Mouse (Mus musculus): ENCODE results near the gene B3galt2. TPM values are rescaled to one million over a fixed set of nuclear protein-coding genes. Genes with fewer than 3 reads are reported as not detected.

B3galt2 gene
- polyA plus RNA-seq (2012; fragmentation: generic; extraction: Trizol) = 0.04 TPM
- long read RNA-seq, experiment 1, full-length matches to known transcripts = 1 of 1 reads
- long read RNA-seq, experiment 1, partial matches to known transcripts = 0 of 1 reads
- long read RNA-seq, experiment 1, other reads (novel, unspliced or antisense) = 0 of 1 reads
- long read RNA-seq, experiment 2 = 0 reads

GRCm38 (mm10) chr1:143640650-143641407 lies at the start of gene B3galt2:
TSS of gene B3galt2 (plus strand) at chr1:143640664.
- peaks cover 7% of the 10 kb centered on the region for H3K36me3 ChIP-seq (ENCODE audit: control insufficient read depth, insufficient read depth)

GRCm38 (mm10) chr1:143596864-143597263 lies 43.6 kb upstream of the B3galt2 start:
- H3K36me3 ChIP-seq (ENCODE audit: control insufficient read depth, insufficient read depth) = no peaks in the 10 kb centered on the region

More at GRCm38 (mm10) chr1:143640650-143641407, at the start of gene B3galt2:
- Histone ChIP-seq H3K79me3 (ENCODE audit: low read depth) (peaks cover 5% of the 10 kb centered on the region), H3K79me2 (ENCODE audit: control insufficient read depth, insufficient read depth) (peaks cover 13% of the 10 kb centered on the region), H3ac (ENCODE audit: control insufficient read depth, insufficient read length, low read depth) (no peak within 1 kb of the TSS), H3K27me3 (ENCODE audit: control insufficient read depth, insufficient read depth, insufficient read length) (no peaks in the 10 kb centered on the region), H3K4me3 (ENCODE audit: insufficient read depth, poor library complexity, severe bottlenecking) (no peak within 1 kb of the TSS)
- TF ChIP-seq CEBPB (IDR thresholded peaks at IDR 0.05; ENCODE audit: low read depth) (no peak), MYOG (IDR thresholded peaks at IDR 0.05; ENCODE audit: control insufficient read depth, extremely low read depth, insufficient read length) (no peak)

GRCm38 (mm10) chr1:143608911-143609310 lies 31.6 kb upstream of the B3galt2 start:
- Histone ChIP-seq H3K79me3 (ENCODE audit: low read depth) (no peaks in the 10 kb centered on the region), H3K79me2 (ENCODE audit: control insufficient read depth, insufficient read depth) (no peaks in the 10 kb centered on the region), H3K27me3 (ENCODE audit: control insufficient read depth, insufficient read depth, insufficient read length) (no peaks in the 10 kb centered on the region), H3K36me3 (ENCODE audit: control insufficient read depth, insufficient read depth) (peaks cover 44% of the 10 kb centered on the region), H3K4me3 (ENCODE audit: insufficient read depth, poor library complexity, severe bottlenecking) (no peak overlapping the region), H3ac (ENCODE audit: control insufficient read depth, insufficient read length, low read depth) (no peak overlapping the region)
- TF ChIP-seq CEBPB (IDR thresholded peaks at IDR 0.05; ENCODE audit: low read depth) (no peak), USF1 (IDR thresholded peaks at IDR 0.05; ENCODE audit: low read depth) (no peak), CTCF (IDR thresholded peaks at IDR 0.05; ENCODE audit: control insufficient read depth, insufficient read depth, insufficient read length) (no peak), FOSL1 (IDR thresholded peaks at IDR 0.05; ENCODE audit: insufficient read depth, low read length, poor library complexity, severe bottlenecking) (no peak), MAX (IDR thresholded peaks at IDR 0.05) (no peak), MYOG (IDR thresholded peaks at IDR 0.05; ENCODE audit: control insufficient read depth, extremely low read depth, insufficient read length) (no peak), MYOD1 (IDR thresholded peaks at IDR 0.05; ENCODE audit: control insufficient read depth, insufficient read length, low read depth) (no peak)

More at GRCm38 (mm10) chr1:143596864-143597263, 43.6 kb upstream of the B3galt2 start:
- no peak overlapping the region for H3K4me3 ChIP-seq (ENCODE audit: insufficient read depth, poor library complexity, severe bottlenecking)
- H3K79me3 ChIP-seq (ENCODE audit: low read depth) = no peaks in the 10 kb centered on the region
- H3K79me2 ChIP-seq (ENCODE audit: control insufficient read depth, insufficient read depth) = no peaks in the 10 kb centered on the region
- H3ac ChIP-seq (ENCODE audit: control insufficient read depth, insufficient read length, low read depth) = no peak overlapping the region
- H3K27me3 ChIP-seq (ENCODE audit: control insufficient read depth, insufficient read depth, insufficient read length) = no peaks in the 10 kb centered on the region
- TF ChIP-seq MAX (IDR thresholded peaks at IDR 0.05) = no peak

- no peak overlapping the region for H3ac ChIP-seq (ENCODE audit: control insufficient read depth, insufficient read length, low read depth)
- no peaks in the 10 kb centered on the region for H3K27me3 ChIP-seq (ENCODE audit: control insufficient read depth, insufficient read depth, insufficient read length)
- H3K4me3 ChIP-seq (ENCODE audit: insufficient read depth, poor library complexity, severe bottlenecking) = no peak overlapping the region
- TF ChIP-seq USF1 (IDR thresholded peaks at IDR 0.05; ENCODE audit: low read depth) = no peak
- no peak for TF ChIP-seq CEBPB (IDR thresholded peaks at IDR 0.05; ENCODE audit: low read depth)
- TF ChIP-seq MYOG (IDR thresholded peaks at IDR 0.05; ENCODE audit: control insufficient read depth, extremely low read depth, insufficient read length) = no peak
- no peak for TF ChIP-seq FOSL1 (IDR thresholded peaks at IDR 0.05; ENCODE audit: insufficient read depth, low read length, poor library complexity, severe bottlenecking)
- TF ChIP-seq MYOD1 (IDR thresholded peaks at IDR 0.05; ENCODE audit: control insufficient read depth, insufficient read length, low read depth) = no peak
- TF ChIP-seq CTCF (IDR thresholded peaks at IDR 0.05; ENCODE audit: control insufficient read depth, insufficient read depth, insufficient read length) = no peak
- TF ChIP-seq MAX (IDR thresholded peaks at IDR 0.05) = no peak
- H3K79me3 ChIP-seq (ENCODE audit: low read depth) = no peaks in the 10 kb centered on the region
- H3K79me2 ChIP-seq (ENCODE audit: control insufficient read depth, insufficient read depth) = no peaks in the 10 kb centered on the region
- H3K36me3 ChIP-seq (ENCODE audit: control insufficient read depth, insufficient read depth) = peaks cover 58% of the 10 kb centered on the region
Measured at GRCm38 (mm10) chr1:143612901-143613300, 27.6 kb upstream of the B3galt2 start.

- Histone ChIP-seq H3K4me3 (ENCODE audit: insufficient read depth, poor library complexity, severe bottlenecking) (no peak overlapping the region), H3K36me3 (ENCODE audit: control insufficient read depth, insufficient read depth) (peaks cover 50% of the 10 kb centered on the region), H3K79me2 (ENCODE audit: control insufficient read depth, insufficient read depth) (no peaks in the 10 kb centered on the region), H3K79me3 (ENCODE audit: low read depth) (no peaks in the 10 kb centered on the region), H3K27me3 (ENCODE audit: control insufficient read depth, insufficient read depth, insufficient read length) (no peaks in the 10 kb centered on the region), H3ac (ENCODE audit: control insufficient read depth, insufficient read length, low read depth) (no peak overlapping the region)
- TF ChIP-seq CEBPB (IDR thresholded peaks at IDR 0.05; ENCODE audit: low read depth) (no peak), MYOD1 (IDR thresholded peaks at IDR 0.05; ENCODE audit: control insufficient read depth, insufficient read length, low read depth) (no peak), USF1 (IDR thresholded peaks at IDR 0.05; ENCODE audit: low read depth) (no peak), CTCF (IDR thresholded peaks at IDR 0.05; ENCODE audit: control insufficient read depth, insufficient read depth, insufficient read length) (no peak), MYOG (IDR thresholded peaks at IDR 0.05; ENCODE audit: control insufficient read depth, extremely low read depth, insufficient read length) (no peak), MAX (IDR thresholded peaks at IDR 0.05) (no peak), FOSL1 (IDR thresholded peaks at IDR 0.05; ENCODE audit: insufficient read depth, low read length, poor library complexity, severe bottlenecking) (no peak)
Measured at GRCm38 (mm10) chr1:143619760-143620159, 20.7 kb upstream of the B3galt2 start.

- TF ChIP-seq MAX (IDR thresholded peaks at IDR 0.05) = no peak
- TF ChIP-seq MYOG (IDR thresholded peaks at IDR 0.05; ENCODE audit: control insufficient read depth, extremely low read depth, insufficient read length) = no peak
- no peak for TF ChIP-seq CEBPB (IDR thresholded peaks at IDR 0.05; ENCODE audit: low read depth)
- TF ChIP-seq CTCF (IDR thresholded peaks at IDR 0.05; ENCODE audit: control insufficient read depth, insufficient read depth, insufficient read length) = no peak
- no peak for TF ChIP-seq MYOD1 (IDR thresholded peaks at IDR 0.05; ENCODE audit: control insufficient read depth, insufficient read length, low read depth)
- no peak for TF ChIP-seq USF1 (IDR thresholded peaks at IDR 0.05; ENCODE audit: low read depth)
- TF ChIP-seq FOSL1 (IDR thresholded peaks at IDR 0.05; ENCODE audit: insufficient read depth, low read length, poor library complexity, severe bottlenecking) = no peak
- no peaks in the 10 kb centered on the region for H3K79me3 ChIP-seq (ENCODE audit: low read depth)
- H3K79me2 ChIP-seq (ENCODE audit: control insufficient read depth, insufficient read depth) = no peaks in the 10 kb centered on the region
- no peak overlapping the region for H3ac ChIP-seq (ENCODE audit: control insufficient read depth, insufficient read length, low read depth)
- no peak overlapping the region for H3K4me3 ChIP-seq (ENCODE audit: insufficient read depth, poor library complexity, severe bottlenecking)
- H3K36me3 ChIP-seq (ENCODE audit: control insufficient read depth, insufficient read depth) = peaks cover 51% of the 10 kb centered on the region
- no peaks in the 10 kb centered on the region for H3K27me3 ChIP-seq (ENCODE audit: control insufficient read depth, insufficient read depth, insufficient read length)
Measured at GRCm38 (mm10) chr1:143621930-143622329, 18.5 kb upstream of the B3galt2 start.
